Mouse (Mus musculus) midbrain, embryonic 12.5 days (tissue): Measurements from ENCODE around the gene Eif4enif1. TPM values are rescaled to one million over a fixed set of nuclear protein-coding genes. Genes with fewer than 3 reads are reported as not detected.
"Not testable (repeated sequence)": the region's sequence is repeated elsewhere in the genome, so short reads cannot be mapped to it uniquely, and the experiment has no call there.

Experiments
- ATAC-seq: fragments of 200-750 bp; cut with Nextera tagmentation; 2 replicates; pipeline ENCODE4 v1.8.0; 2017; ENCODE audit warnings: low read depth, moderate TSS enrichment, moderate library complexity; ENCODE audit not compliant: low FRiP score
- H3K27ac ChIP-seq: fragments of 300-500 bp; sonication (generic); replicated peaks from 2 replicates; pipeline ENCODE4 v1.5.1; 2016; ENCODE audit warnings: mild to moderate bottlenecking
- H3K27me3 ChIP-seq: fragments of 300-500 bp; sonication (generic); 2 replicates; pipeline ENCODE4 v1.6.1; 2016; ENCODE audit warnings: mild to moderate bottlenecking
- H3K36me3 ChIP-seq: fragments of 300-500 bp; sonication (generic); 2 replicates; pipeline ENCODE4 v1.6.1; 2016
- H3K4me1 ChIP-seq: fragments of 300-500 bp; sonication (generic); 2 replicates; pipeline ENCODE4 v1.6.1; 2016
- H3K4me2 ChIP-seq: fragments of 300-500 bp; sonication (generic); replicated peaks from 2 replicates; pipeline ENCODE4 v1.6.1; 2016; ENCODE audit warnings: mild to moderate bottlenecking, moderate library complexity
- H3K4me3 ChIP-seq: fragments of 300-500 bp; sonication (generic); 2 replicates; pipeline ENCODE4 v1.5.1; 2016; ENCODE audit warnings: mild to moderate bottlenecking
- H3K9ac ChIP-seq: fragments of 300-500 bp; sonication (generic); replicated peaks from 2 replicates; pipeline ENCODE4 v1.6.1; 2016; ENCODE audit warnings: mild to moderate bottlenecking, moderate library complexity
- H3K9me3 ChIP-seq: fragments of 300-500 bp; sonication (generic); 2 replicates; pipeline ENCODE4 v1.6.1; 2016; ENCODE audit warnings: mild to moderate bottlenecking
- WGBS: fragments of 180-500 bp; shearing (Covaris S2); methylation state at CpG from one replicate; pipeline ENCODE4 v1.1.7; 2016; 5-methylcytosine and 5-hydroxymethylcytosine counted together
- polyA plus RNA-seq: library from polyadenylated mRNA; unstranded; fragments of >200 nt; fragmentation: Nextera tagmentation; extraction: Ambion mirVana; gene quantifications from 2 replicates; pipeline ENCODE4 v1.2.1, GENCODE M21; 2016

Gene Eif4enif1
- polyA plus RNA-seq, 1 experiment from 2014 or later = 60.9 TPM

- H3K9me3 ChIP-seq = peaks cover 20% of the 10 kb centered on the region
Measured at GRCm38 (mm10) chr11:3167571-3168001, 34.6 kb upstream of the Eif4enif1 start.

GRCm38 (mm10) chr11:3169042-3169441 lies 33.1 kb upstream of the Eif4enif1 start:
- peaks cover 25% of the 10 kb centered on the region for H3K9me3 ChIP-seq
- H3K36me3 ChIP-seq, H3K27me3 ChIP-seq, H3K27ac ChIP-seq, H3K4me1 ChIP-seq, H3K4me2 ChIP-seq, H3K4me3 ChIP-seq, H3K9ac ChIP-seq: not testable (repeated sequence)
- 70% methylated on average over 2 of the region's 2 CpGs for WGBS
- ATAC-seq = peak; percentile 45

More at GRCm38 (mm10) chr11:3167571-3168001, 34.6 kb upstream of the Eif4enif1 start:
- H3K36me3 ChIP-seq, H3K4me2 ChIP-seq, H3K27ac ChIP-seq, H3K9ac ChIP-seq, H3K27me3 ChIP-seq, H3K4me3 ChIP-seq, H3K4me1 ChIP-seq, ATAC-seq: not testable (repeated sequence)
- 69% methylated on average over 4 of the region's 4 CpGs for WGBS

- not testable (repeated sequence) for H3K4me1 ChIP-seq, H3K4me2 ChIP-seq, H3K27me3 ChIP-seq, H3K4me3 ChIP-seq, H3K36me3 ChIP-seq, H3K9ac ChIP-seq, H3K27ac ChIP-seq, ATAC-seq
- H3K9me3 ChIP-seq = peaks cover 18% of the 10 kb centered on the region
- WGBS = 63% methylated on average over 1 of the region's 1 CpGs
Measured at GRCm38 (mm10) chr11:3171931-3172330, 30.3 kb upstream of the Eif4enif1 start.

- 47% methylated on average over 4 of the region's 6 CpGs for WGBS
- peaks cover 15% of the 10 kb centered on the region for H3K9me3 ChIP-seq
- not testable (repeated sequence) for H3K27ac ChIP-seq, ATAC-seq, H3K27me3 ChIP-seq, H3K4me2 ChIP-seq, H3K4me3 ChIP-seq, H3K36me3 ChIP-seq, H3K4me1 ChIP-seq, H3K9ac ChIP-seq
Measured at GRCm38 (mm10) chr11:3172526-3172925, 29.7 kb upstream of the Eif4enif1 start.

GRCm38 (mm10) chr11:3173425-3174318 lies 28.5 kb upstream of the Eif4enif1 start:
- not testable (repeated sequence) for H3K27ac ChIP-seq, H3K4me3 ChIP-seq, H3K9ac ChIP-seq, H3K27me3 ChIP-seq, H3K4me1 ChIP-seq, H3K36me3 ChIP-seq, H3K4me2 ChIP-seq
- peak; percentile 52 for ATAC-seq
- peaks cover 13% of the 10 kb centered on the region for H3K9me3 ChIP-seq
- 86% methylated on average over 11 of the region's 11 CpGs for WGBS

- not testable (repeated sequence) for H3K4me3 ChIP-seq, H3K4me2 ChIP-seq, H3K27ac ChIP-seq, H3K4me1 ChIP-seq, H3K9ac ChIP-seq, ATAC-seq, H3K36me3 ChIP-seq, H3K27me3 ChIP-seq
- WGBS = 85% methylated on average over 6 of the region's 6 CpGs
- peaks cover 11% of the 10 kb centered on the region for H3K9me3 ChIP-seq
Measured at GRCm38 (mm10) chr11:3178968-3179725, 23.0 kb upstream of the Eif4enif1 start.

- not testable (repeated sequence) for H3K27ac ChIP-seq, H3K4me2 ChIP-seq, H3K36me3 ChIP-seq, H3K4me3 ChIP-seq, ATAC-seq, H3K9ac ChIP-seq, H3K27me3 ChIP-seq, H3K4me1 ChIP-seq
- peaks cover 11% of the 10 kb centered on the region for H3K9me3 ChIP-seq
- WGBS = 84% methylated on average over 7 of the region's 7 CpGs
Measured at GRCm38 (mm10) chr11:3179726-3180092, 22.5 kb upstream of the Eif4enif1 start.

GRCm38 (mm10) chr11:3180510-3181160 lies 21.6 kb upstream of the Eif4enif1 start:
- ATAC-seq = not testable (repeated sequence)
- 74% methylated on average over 6 of the region's 6 CpGs for WGBS

GRCm38 (mm10) chr11:3181250-3181649 lies 20.9 kb upstream of the Eif4enif1 start:
- not testable (repeated sequence) for H3K4me1 ChIP-seq, H3K9ac ChIP-seq, H3K36me3 ChIP-seq, ATAC-seq, H3K4me3 ChIP-seq, H3K4me2 ChIP-seq, H3K27me3 ChIP-seq, H3K27ac ChIP-seq
- WGBS = 58% methylated on average over 4 of the region's 4 CpGs
- H3K9me3 ChIP-seq = peaks cover 11% of the 10 kb centered on the region

More at GRCm38 (mm10) chr11:3180510-3181160, 21.6 kb upstream of the Eif4enif1 start:
- peaks cover 11% of the 10 kb centered on the region for H3K9me3 ChIP-seq
- not testable (repeated sequence) for H3K4me2 ChIP-seq, H3K9ac ChIP-seq, H3K27ac ChIP-seq, H3K4me3 ChIP-seq, H3K4me1 ChIP-seq, H3K36me3 ChIP-seq, H3K27me3 ChIP-seq

GRCm38 (mm10) chr11:3181971-3182370 lies 20.2 kb upstream of the Eif4enif1 start:
- not testable (repeated sequence) for H3K27ac ChIP-seq, H3K9ac ChIP-seq, H3K4me3 ChIP-seq, H3K4me2 ChIP-seq, H3K27me3 ChIP-seq, H3K36me3 ChIP-seq, ATAC-seq, H3K4me1 ChIP-seq
- peaks cover 11% of the 10 kb centered on the region for H3K9me3 ChIP-seq
- WGBS = 17% methylated on average over 1 of the region's 1 CpGs

GRCm38 (mm10) chr11:3182707-3183106 lies 19.5 kb upstream of the Eif4enif1 start:
- not testable (repeated sequence) for H3K9ac ChIP-seq, H3K4me2 ChIP-seq, ATAC-seq, H3K4me3 ChIP-seq, H3K36me3 ChIP-seq, H3K27ac ChIP-seq, H3K27me3 ChIP-seq, H3K4me1 ChIP-seq
- peaks cover 11% of the 10 kb centered on the region for H3K9me3 ChIP-seq
- WGBS = 74% methylated on average over 1 of the region's 1 CpGs

- H3K4me3 ChIP-seq = no peak within 1 kb of the TSS
- H3K9me3 ChIP-seq = no peaks in the 10 kb centered on the region
- H3K4me2 ChIP-seq = no peak within 1 kb of the TSS
- H3K4me1 ChIP-seq = no peaks in the 10 kb centered on the region
- ATAC-seq = no peak
- no peak within 1 kb of the TSS for H3K27ac ChIP-seq
- H3K9ac ChIP-seq = no peak within 1 kb of the TSS
- WGBS = 86% methylated on average over 25 of the region's 25 CpGs
- H3K36me3 ChIP-seq = no peaks in the 10 kb centered on the region
- no peaks in the 10 kb centered on the region for H3K27me3 ChIP-seq
Measured at GRCm38 (mm10) chr11:3193363-3193762, 8.8 kb upstream of the Eif4enif1 start, which contains the start of gene Sfi1. TSS of gene Sfi1 (minus strand) at chr11:3193463.
